Mouse (Mus musculus): ENCODE results near the gene Plac9a.
"Not testable (repeated sequence)": the region's sequence is repeated elsewhere in the genome, so short reads cannot be mapped to it uniquely, and the experiment has no call there.

The Plac9a gene

GRCm38 (mm10) chr14:25903000-25903399 is at the start of gene Plac9a:
TSS of gene Plac9a (minus strand) at chr14:25903100.
- DNase-seq (ENCODE audit: extremely low read depth, low read depth, low spot score) = not testable (repeated sequence)

- not testable (repeated sequence) for DNase-seq (ENCODE audit: extremely low read depth, low read depth, low spot score)
Measured at GRCm38 (mm10) chr14:25938004-25938403, 35.1 kb upstream of the Plac9a start, which contains the start of gene Cphx1. TSS of gene Cphx1 (plus strand) at chr14:25938304.

GRCm38 (mm10) chr14:25936867-25937630 is 34.1 kb upstream of the Plac9a start:
- not testable (repeated sequence) for DNase-seq (ENCODE audit: extremely low read depth, low read depth, low spot score)

- not testable (repeated sequence) for DNase-seq (ENCODE audit: extremely low read depth, low read depth, low spot score)
Measured at GRCm38 (mm10) chr14:25927562-25927881, 24.6 kb upstream of the Plac9a start, which contains the start of gene Tmem254a. TSS of gene Tmem254a (minus strand) at chr14:25927672.

- not testable (repeated sequence) for DNase-seq (ENCODE audit: extremely low read depth, low read depth, low spot score)
Measured at GRCm38 (mm10) chr14:25926814-25927561, 24.1 kb upstream of the Plac9a start.

- DNase-seq (ENCODE audit: extremely low read depth, low read depth, low spot score) = not testable (repeated sequence)
Measured at GRCm38 (mm10) chr14:25918427-25919170, 15.7 kb upstream of the Plac9a start.

- DNase-seq (ENCODE audit: extremely low read depth, low read depth, low spot score) = not testable (repeated sequence)
Measured at GRCm38 (mm10) chr14:25908976-25909375, 6.1 kb upstream of the Plac9a start.

GRCm38 (mm10) chr14:25907272-25907671 is 4.4 kb upstream of the Plac9a start:
- not testable (repeated sequence) for DNase-seq (ENCODE audit: extremely low read depth, low read depth, low spot score)

GRCm38 (mm10) chr14:25905243-25905642 is 2.3 kb upstream of the Plac9a start:
- DNase-seq (ENCODE audit: extremely low read depth, low read depth, low spot score) = not testable (repeated sequence)

- not testable (repeated sequence) for DNase-seq (ENCODE audit: extremely low read depth, low read depth, low spot score)
Measured at GRCm38 (mm10) chr14:25895686-25896085, 7.2 kb downstream of the Plac9a start.

GRCm38 (mm10) chr14:25894566-25894965 is 8.3 kb downstream of the Plac9a start:
- not testable (repeated sequence) for DNase-seq (ENCODE audit: extremely low read depth, low read depth, low spot score)

- DNase-seq (ENCODE audit: extremely low read depth, low read depth, low spot score) = not testable (repeated sequence)
Measured at GRCm38 (mm10) chr14:25885886-25886285, 17.0 kb downstream of the Plac9a start.

- not testable (repeated sequence) for DNase-seq (ENCODE audit: extremely low read depth, low read depth, low spot score)
Measured at GRCm38 (mm10) chr14:25881769-25882168, 21.1 kb downstream of the Plac9a start.

GRCm38 (mm10) chr14:25876640-25877039 is 26.3 kb downstream of the Plac9a start:
- DNase-seq (ENCODE audit: extremely low read depth, low read depth, low spot score) = not testable (repeated sequence)

GRCm38 (mm10) chr14:25872461-25873415 is 30.2 kb downstream of the Plac9a start:
- no peak for DNase-seq (ENCODE audit: extremely low read depth, low read depth, low spot score)

- DNase-seq (ENCODE audit: extremely low read depth, low read depth, low spot score) = no peak
Measured at GRCm38 (mm10) chr14:25869135-25869878, 33.6 kb downstream of the Plac9a start.

GRCm38 (mm10) chr14:25868706-25869105 is 34.2 kb downstream of the Plac9a start:
- DNase-seq (ENCODE audit: extremely low read depth, low read depth, low spot score) = no peak

- DNase-seq (ENCODE audit: extremely low read depth, low read depth, low spot score) = no peak
Measured at GRCm38 (mm10) chr14:25867834-25868233, 35.1 kb downstream of the Plac9a start.

GRCm38 (mm10) chr14:25866832-25867231 is 36.1 kb downstream of the Plac9a start:
- DNase-seq (ENCODE audit: extremely low read depth, low read depth, low spot score) = no peak
